Mouse (Mus musculus) forebrain, embryonic 11.5 days (tissue): ENCODE data around the gene Arrdc4. TPM values are rescaled to one million over a fixed set of nuclear protein-coding genes. Genes with fewer than 3 reads are reported as not detected.

ENCODE experiments used
- ATAC-seq: fragments of 200-750 bp; cut with Nextera tagmentation; replicated peaks from 2 replicates; pipeline ENCODE4 v1.8.0; 2017; ENCODE audit warnings: moderate TSS enrichment; ENCODE audit not compliant: low FRiP score
- DNase-seq: peaks from one replicate; pipeline ENCODE4 v3.0.0-alpha.2; 2017; ENCODE audit warnings: low spot score
- H3K27ac ChIP-seq: fragments of 300-500 bp; sonication (generic); 2 replicates; pipeline ENCODE4 v1.5.1; 2014; ENCODE audit warnings: low read depth, low read length
- H3K27me3 ChIP-seq: fragments of 300-500 bp; sonication (generic); 2 replicates; pipeline ENCODE4 v1.6.1; 2014; ENCODE audit warnings: mild to moderate bottlenecking, low read length, mixed read lengths; ENCODE audit not compliant: control insufficient read depth, insufficient read depth
- H3K36me3 ChIP-seq: fragments of 300-500 bp; sonication (generic); 2 replicates; pipeline ENCODE4 v1.6.1; 2014; ENCODE audit warnings: mild to moderate bottlenecking, low read length, moderate library complexity, mixed read lengths; ENCODE audit not compliant: control insufficient read depth, insufficient read depth
- H3K4me1 ChIP-seq: fragments of 300-500 bp; sonication (generic); replicated peaks from 2 replicates; pipeline ENCODE4 v1.6.1; 2014; ENCODE audit warnings: low read length, mixed read lengths; ENCODE audit not compliant: control insufficient read depth, insufficient read depth
- H3K4me2 ChIP-seq: fragments of 300-500 bp; sonication (generic); 2 replicates; pipeline ENCODE4 v1.6.1; 2014; ENCODE audit warnings: low read depth, mild to moderate bottlenecking, low read length, moderate library complexity, mixed read lengths; ENCODE audit not compliant: severe bottlenecking
- H3K4me3 ChIP-seq: fragments of 300-500 bp; sonication (generic); 2 replicates; pipeline ENCODE4 v1.5.1; 2014; ENCODE audit warnings: low read depth, low read length
- H3K9ac ChIP-seq: fragments of 300-500 bp; sonication (generic); 2 replicates; pipeline ENCODE4 v1.6.1; 2014; ENCODE audit warnings: low read length
- H3K9me3 ChIP-seq: fragments of 300-500 bp; sonication (generic); 2 replicates; pipeline ENCODE4 v1.6.1; 2016; ENCODE audit warnings: low read length, mixed read lengths; ENCODE audit not compliant: control insufficient read depth
- WGBS: fragments of 180-500 bp; shearing (Covaris S2); extraction: QIAGEN DNeasy Blood & Tissue Kit; methylation state at CpG from one replicate; pipeline ENCODE4 v1.1.7; 2014; 5-methylcytosine and 5-hydroxymethylcytosine counted together
- polyA plus RNA-seq: library from polyadenylated mRNA; unstranded; fragments of >200 nt; fragmentation: Nextera tagmentation; extraction: Ambion mirVana; gene quantifications from 2 replicates; pipeline ENCODE4 v1.2.1, GENCODE M21; 2014

Arrdc4 gene
- polyA plus RNA-seq, 1 experiment from 2014 or later = 16.6 TPM

- Histone ChIP-seq H3K4me1 (no peaks in the 10 kb centered on the region), H3K9ac (no peak overlapping the region), H3K9me3 (no peaks in the 10 kb centered on the region), H3K4me2 (no peak overlapping the region), H3K36me3 (no peaks in the 10 kb centered on the region), H3K27ac (no peak overlapping the region), H3K4me3 (no peak overlapping the region), H3K27me3 (no peaks in the 10 kb centered on the region)
- 84% methylated on average over 6 of the region's 6 CpGs for WGBS
- no peak for DNase-seq
- no peak for ATAC-seq
Measured at GRCm38 (mm10) chr7:68696908-68697307, 52.1 kb downstream of the Arrdc4 start.

DNA sequence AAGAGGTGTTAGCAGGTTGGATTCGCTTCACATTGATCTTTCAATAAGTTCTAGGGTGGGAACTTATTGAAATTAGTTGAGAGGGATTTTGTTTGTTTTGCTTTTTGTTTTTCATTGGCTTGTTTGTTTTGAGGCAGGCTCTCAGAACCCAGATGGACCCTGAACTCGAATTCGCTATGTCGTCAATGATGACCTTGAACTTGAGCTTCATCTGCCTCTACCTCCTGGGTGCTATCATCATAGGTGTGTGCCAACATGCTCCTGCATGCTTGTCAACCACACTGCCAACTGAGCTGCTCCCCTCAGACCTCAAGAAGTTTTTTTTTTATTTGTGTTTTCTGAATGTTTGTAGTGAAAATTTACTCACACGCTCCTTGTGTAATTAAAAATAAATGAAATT, 52.6 kb downstream of the Arrdc4 start:
- Histone ChIP-seq H3K27me3 (no peaks in the 10 kb centered on the region), H3K27ac (no peak overlapping the region), H3K4me1 (no peaks in the 10 kb centered on the region), H3K9ac (no peak overlapping the region), H3K9me3 (no peaks in the 10 kb centered on the region), H3K36me3 (no peaks in the 10 kb centered on the region), H3K4me3 (no peak overlapping the region), H3K4me2 (no peak overlapping the region)
- WGBS = 96% methylated on average over 5 of the region's 5 CpGs
- DNase-seq = no peak
- no peak for ATAC-seq

- Histone ChIP-seq H3K27ac (no peak overlapping the region), H3K9ac (no peak overlapping the region), H3K27me3 (no peaks in the 10 kb centered on the region), H3K36me3 (no peaks in the 10 kb centered on the region), H3K4me1 (no peaks in the 10 kb centered on the region), H3K9me3 (no peaks in the 10 kb centered on the region), H3K4me3 (no peak overlapping the region), H3K4me2 (no peak overlapping the region)
- 73% methylated on average over 4 of the region's 4 CpGs for WGBS
- DNase-seq (no peak), ATAC-seq (no peak)
Measured at GRCm38 (mm10) chr7:68692731-68693130, 56.3 kb downstream of the Arrdc4 start.

GRCm38 (mm10) chr7:68691454-68691853, 57.6 kb downstream of the Arrdc4 start:
- H3K27me3 ChIP-seq = no peaks in the 10 kb centered on the region
- no peaks in the 10 kb centered on the region for H3K9me3 ChIP-seq
- DNase-seq (no peak), ATAC-seq (no peak)
- H3K4me3 ChIP-seq = no peak overlapping the region
- no peak overlapping the region for H3K27ac ChIP-seq
- no peak overlapping the region for H3K4me2 ChIP-seq
- 86% methylated on average over 1 of the region's 1 CpGs for WGBS
- H3K4me1 ChIP-seq = no peaks in the 10 kb centered on the region
- no peak overlapping the region for H3K9ac ChIP-seq
- H3K36me3 ChIP-seq = no peaks in the 10 kb centered on the region

- WGBS = 64% methylated on average over 4 of the region's 4 CpGs
- Histone ChIP-seq H3K9ac (no peak overlapping the region), H3K4me2 (no peak overlapping the region), H3K36me3 (no peaks in the 10 kb centered on the region), H3K4me1 (no peaks in the 10 kb centered on the region), H3K9me3 (no peaks in the 10 kb centered on the region), H3K4me3 (no peak overlapping the region), H3K27ac (no peak overlapping the region), H3K27me3 (no peaks in the 10 kb centered on the region)
- DNase-seq = no peak
- no peak for ATAC-seq
Measured at GRCm38 (mm10) chr7:68687140-68687611, 61.9 kb downstream of the Arrdc4 start.
